Mouse (Mus musculus) R1 (cell line): ENCODE results near the gene Ric8a.
"Not testable (repeated sequence)": the region's sequence is repeated elsewhere in the genome, so short reads cannot be mapped to it uniquely, and the experiment has no call there.

ENCODE experiments used
- DNase-seq: peaks from one replicate; pipeline ENCODE4 v3.0.0-alpha.2; 2018; ENCODE audit warnings: low read depth, low spot score

Gene Ric8a

GRCm38 (mm10) chr7:140890636-140891035, 33.9 kb downstream of the Ric8a start:
- DNase-seq = not testable (repeated sequence)

DNA sequence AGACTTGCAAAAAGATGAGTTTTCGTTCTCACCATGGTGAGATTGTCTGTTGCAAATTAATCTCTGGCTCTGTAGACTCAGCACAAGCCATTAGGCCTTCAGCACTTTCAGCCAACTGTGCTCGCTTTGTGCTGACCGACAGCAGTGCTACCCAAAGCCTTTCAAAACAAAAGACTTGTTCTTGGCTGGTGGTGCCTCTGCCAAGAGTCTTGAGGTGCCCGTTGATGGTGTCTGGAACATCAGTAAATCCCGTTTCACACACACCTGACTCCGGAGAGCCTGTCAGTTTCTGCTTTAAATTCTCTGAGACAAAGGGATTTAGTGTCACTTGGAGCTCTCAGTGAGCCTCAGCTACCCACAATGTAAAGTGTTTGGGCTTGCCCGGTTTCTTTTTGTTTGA, 37.3 kb downstream of the Ric8a start:
- DNase-seq = no peak

- DNase-seq = no peak
Observed at GRCm38 (mm10) chr7:140894611-140895010, 37.9 kb downstream of the Ric8a start.

GRCm38 (mm10) chr7:140897863-140898262, 41.1 kb downstream of the Ric8a start:
- no peak for DNase-seq

- no peak for DNase-seq
Observed at GRCm38 (mm10) chr7:140899121-140899520, 42.4 kb downstream of the Ric8a start.

DNA sequence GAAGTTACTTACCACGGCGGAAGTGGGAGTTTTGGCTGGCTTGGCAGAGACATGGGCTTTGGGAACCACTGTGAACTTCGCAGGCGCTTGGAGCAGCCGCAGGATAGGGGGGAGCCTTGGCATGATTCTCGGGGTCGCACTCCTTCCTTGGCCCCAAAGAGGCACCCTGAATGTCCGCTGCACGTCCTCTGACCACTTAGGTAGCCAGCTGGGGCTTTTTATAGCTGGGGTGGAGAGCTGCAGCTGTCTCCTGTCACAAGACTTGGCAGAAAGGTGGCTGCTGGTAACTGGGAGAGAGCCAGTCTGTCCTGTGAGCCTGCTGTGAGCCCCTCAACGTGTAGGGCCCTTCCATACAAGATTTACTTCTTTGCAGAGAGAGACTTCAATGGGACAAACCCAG, 43.5 kb downstream of the Ric8a start, which contains the start of gene Cox8b:
Cox8b (minus strand) TSS at position 227 of the 400 bp plus-strand sequence.
- DNase-seq = no peak

GRCm38 (mm10) chr7:140902036-140902875, 45.5 kb downstream of the Ric8a start:
- no peak for DNase-seq

GRCm38 (mm10) chr7:140903212-140903611, 46.5 kb downstream of the Ric8a start:
- DNase-seq = peak; percentile 85

DNA sequence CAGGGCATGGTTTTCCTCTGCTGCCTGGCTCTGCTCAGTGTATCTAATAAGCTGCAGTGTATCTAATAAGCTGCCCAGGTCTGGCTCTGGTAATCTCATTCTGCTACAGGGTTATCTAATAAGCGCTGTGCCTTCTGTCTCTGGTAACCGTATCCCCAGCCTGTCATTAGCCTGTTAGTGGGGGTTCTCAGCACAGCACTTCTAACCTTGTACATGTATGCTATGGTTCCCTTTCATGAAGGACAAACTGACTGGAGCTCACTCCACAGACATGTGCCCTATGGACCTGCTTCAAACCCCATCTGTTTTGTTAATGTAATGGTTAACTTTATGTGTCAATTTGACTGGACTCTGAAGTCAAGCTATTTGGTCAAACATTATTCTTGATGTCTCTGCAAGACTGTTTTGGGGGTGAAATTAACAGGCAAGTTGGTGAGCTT, 48.9 kb downstream of the Ric8a start:
- DNase-seq = no peak

GRCm38 (mm10) chr7:140907131-140907530, 50.4 kb downstream of the Ric8a start:
- DNase-seq = no peak

GRCm38 (mm10) chr7:140907697-140908096, 50.9 kb downstream of the Ric8a start:
- DNase-seq = no peak

GRCm38 (mm10) chr7:140908181-140908580, 51.4 kb downstream of the Ric8a start:
- DNase-seq = no peak

GRCm38 (mm10) chr7:140908634-140909107, 51.9 kb downstream of the Ric8a start:
- DNase-seq = peak; percentile 97

DNA sequence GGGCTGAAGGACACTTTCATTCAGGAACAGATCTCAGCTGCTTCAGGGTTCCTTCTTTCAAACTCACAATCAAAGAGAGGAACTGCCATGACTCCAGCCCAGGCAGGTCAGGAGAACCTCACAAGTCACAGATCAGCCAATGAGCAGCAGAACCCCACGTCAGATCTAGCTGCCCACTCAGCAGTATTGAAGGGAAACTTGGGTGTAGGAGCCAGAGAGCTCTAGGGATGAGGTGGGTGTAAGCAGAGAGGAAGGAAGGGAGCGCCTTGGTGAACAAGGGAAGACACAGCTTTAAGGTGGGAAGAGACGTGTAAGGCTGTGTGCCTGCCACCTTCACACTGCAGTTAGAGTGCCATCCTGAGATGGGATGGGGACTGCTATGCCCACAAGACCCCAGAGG, 55.5 kb downstream of the Ric8a start:
- no peak for DNase-seq

- DNase-seq = no peak
Observed at GRCm38 (mm10) chr7:140912846-140913482, 56.2 kb downstream of the Ric8a start.
